Mouse (Mus musculus) heart, adult 2 months (tissue): ENCODE results near the gene Prkag2.

Experiments
- CTCF ChIP-seq: fragments of 200-600 bp; IDR thresholded peaks from 2 replicates; pipeline ENCODE4 v1.8.1; 2022; ENCODE audit warnings: antibody characterized with exemption, mild to moderate bottlenecking, moderate library complexity
- POLR2A ChIP-seq: fragments of 200-500 bp; IDR thresholded peaks from 2 replicates; pipeline ENCODE4 v1.6.1; 2011; ENCODE audit warnings: mild to moderate bottlenecking, low read depth, low read length, control low read depth; ENCODE audit not compliant: insufficient read depth

DNA sequence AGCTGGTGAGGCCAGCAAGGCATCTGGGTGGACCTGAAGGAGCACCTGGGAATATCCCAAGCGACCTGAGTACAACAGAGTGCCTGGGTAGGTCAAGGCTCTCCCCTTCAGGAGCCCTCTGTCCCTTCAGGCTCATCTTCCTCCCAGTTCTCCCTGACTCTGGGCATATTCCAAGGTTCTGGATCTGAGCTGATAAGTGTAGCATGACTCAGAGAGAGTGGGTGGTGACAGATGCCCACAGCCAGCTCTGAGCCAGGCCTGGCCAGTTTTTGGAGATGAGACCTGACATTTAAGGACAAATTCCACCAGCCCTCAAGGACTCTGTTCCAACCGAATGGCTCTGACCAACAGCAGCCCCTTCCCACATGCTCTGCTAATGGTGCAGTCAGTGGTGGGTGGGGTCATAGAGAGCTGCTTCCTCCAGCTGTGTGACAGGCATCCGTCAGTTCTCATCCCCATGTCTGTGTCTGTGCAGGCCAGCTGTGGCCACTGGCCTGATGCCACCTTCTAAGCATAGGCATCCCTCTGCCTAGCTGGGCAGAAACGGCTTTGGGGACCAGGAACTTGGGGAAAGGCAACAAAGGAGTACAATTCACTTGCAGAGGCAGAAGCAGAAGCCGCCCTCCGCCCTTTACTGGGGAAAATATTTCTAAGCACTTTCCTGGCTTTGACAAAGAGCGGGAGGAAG is 46.3 kb downstream of the Prkag2 start:
- TF ChIP-seq POLR2A (no peak), CTCF (no peak)
